Mouse (Mus musculus): Measurements from ENCODE around the gene Gm20219.
A peak's percentile ranks its signal among the peaks of the same experiment; 100 is the strongest.

Gene Gm20219

GRCm38 (mm10) chr17:56552781-56553363, 1.3 kb downstream of the Gm20219 start:
- DNase-seq (ENCODE audit: low spot score in 2 of 2), result peak; percentile 61 to 75

- peak in 1 of 2 experiments; percentile 40 for DNase-seq (ENCODE audit: low spot score in 2 of 2)
Observed at GRCm38 (mm10) chr17:56551841-56552581, 2.2 kb downstream of the Gm20219 start.

DNA sequence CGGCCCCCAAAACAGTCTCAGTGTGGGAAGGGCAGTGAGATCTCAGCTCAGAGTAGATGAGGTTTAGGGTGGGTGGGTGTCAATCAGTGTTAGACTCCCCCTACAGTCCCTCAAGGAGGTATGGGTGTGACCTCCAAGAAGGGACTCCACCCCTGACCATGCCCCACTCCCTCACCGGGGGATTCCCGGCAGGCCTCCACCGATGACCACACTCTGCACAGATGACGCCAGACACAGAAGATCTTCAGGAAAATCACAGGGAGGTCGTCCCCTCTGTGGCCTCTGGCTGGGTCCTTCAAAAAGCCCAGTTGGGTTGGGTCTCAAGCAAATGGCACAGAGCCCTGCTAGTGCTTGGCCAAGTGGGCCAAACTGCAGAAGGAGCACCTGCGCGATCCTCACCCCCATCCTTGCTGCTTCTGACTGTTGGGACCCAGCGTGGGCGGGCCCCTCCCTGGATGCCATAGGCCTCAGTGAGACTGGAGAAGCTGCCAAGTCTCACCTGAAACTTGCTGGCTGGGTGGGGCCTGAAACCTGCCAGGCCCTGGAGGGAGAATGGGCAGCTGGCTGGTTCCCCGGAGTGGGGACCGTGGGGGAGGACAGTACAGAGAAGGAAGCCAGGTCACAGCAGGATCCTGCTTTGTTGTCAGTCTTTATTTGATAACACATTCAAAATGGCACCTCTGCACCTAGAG, 3.3 kb downstream of the Gm20219 start:
- DNase-seq (ENCODE audit: low spot score in 2 of 2), result peak; percentile 2 to 5

DNA sequence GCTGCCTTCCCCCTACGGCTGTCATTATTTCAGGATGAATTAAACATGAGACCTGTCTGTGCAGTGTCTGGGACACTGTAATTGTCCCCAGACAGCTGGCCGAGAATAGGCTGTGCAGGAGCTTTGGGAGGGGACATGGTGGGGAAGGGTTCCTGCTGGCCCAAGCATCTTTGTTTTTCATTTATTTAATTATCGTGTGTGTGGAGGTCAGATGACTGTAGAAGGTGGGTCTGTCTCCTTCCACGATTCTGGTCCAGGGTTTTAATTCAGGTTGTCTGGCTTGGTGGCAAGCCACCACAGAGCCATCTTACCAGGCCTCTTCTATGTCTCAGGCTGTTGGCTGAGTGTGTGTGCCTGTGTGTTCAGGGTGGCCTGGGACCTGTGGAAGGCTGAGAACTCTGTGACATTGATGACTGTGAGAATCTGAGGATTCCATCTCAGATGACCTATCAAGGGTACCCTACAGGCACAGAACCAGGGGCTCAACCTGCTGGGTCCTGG, 5.5 kb downstream of the Gm20219 start:
- peak in 1 of 2 experiments; percentile 2 for DNase-seq (ENCODE audit: low spot score in 2 of 2)

- DNase-seq (ENCODE audit: low spot score in 2 of 2), result peak in 1 of 2 experiments; percentile 5
Observed at GRCm38 (mm10) chr17:56547846-56548604, 6.2 kb downstream of the Gm20219 start.

GRCm38 (mm10) chr17:56547116-56547845, 6.9 kb downstream of the Gm20219 start:
- peak in 1 of 2 experiments; percentile 10 for DNase-seq (ENCODE audit: low spot score in 2 of 2)

- DNase-seq (ENCODE audit: low spot score in 2 of 2), result no peak
Observed at GRCm38 (mm10) chr17:56546576-56546975, 7.6 kb downstream of the Gm20219 start.

- DNase-seq (ENCODE audit: low spot score in 2 of 2), result no peak
Observed at GRCm38 (mm10) chr17:56545945-56546344, 8.2 kb downstream of the Gm20219 start.

GRCm38 (mm10) chr17:56544699-56545387, 9.3 kb downstream of the Gm20219 start:
- no peak for DNase-seq (ENCODE audit: low spot score in 2 of 2)

- no peak for DNase-seq (ENCODE audit: low spot score in 2 of 2)
Observed at GRCm38 (mm10) chr17:56543684-56544224, 10.4 kb downstream of the Gm20219 start.

- DNase-seq (ENCODE audit: low spot score in 2 of 2), result no peak
Observed at GRCm38 (mm10) chr17:56542736-56543135, 11.5 kb downstream of the Gm20219 start.

- no peak for DNase-seq (ENCODE audit: low spot score in 2 of 2)
Observed at GRCm38 (mm10) chr17:56540562-56540975, 13.6 kb downstream of the Gm20219 start.

GRCm38 (mm10) chr17:56537912-56538311, 16.3 kb downstream of the Gm20219 start:
- no peak for DNase-seq (ENCODE audit: low spot score in 2 of 2)

DNA sequence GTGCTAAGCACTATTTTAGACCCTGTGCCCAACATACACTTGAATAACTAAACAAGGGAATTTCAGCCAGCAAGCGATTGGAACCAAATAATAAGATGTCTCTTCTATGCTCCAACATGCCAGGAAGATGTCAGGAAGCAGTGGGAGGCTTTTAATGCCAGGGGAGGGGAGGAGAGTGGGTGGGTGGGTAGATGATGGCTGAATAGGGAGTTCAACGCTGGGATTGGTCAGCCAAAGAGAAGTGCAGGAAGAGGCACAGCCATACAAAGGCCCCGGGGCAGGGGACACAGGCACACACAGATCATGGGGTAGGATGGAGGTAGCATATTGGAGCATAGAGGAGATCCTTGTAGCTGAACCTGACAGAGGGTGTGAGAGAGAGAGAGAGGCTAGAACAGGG, 17.3 kb downstream of the Gm20219 start:
- DNase-seq (ENCODE audit: low spot score in 2 of 2), result no peak

GRCm38 (mm10) chr17:56536192-56536591, 18.0 kb downstream of the Gm20219 start:
- DNase-seq (ENCODE audit: low spot score in 2 of 2), result no peak

DNA sequence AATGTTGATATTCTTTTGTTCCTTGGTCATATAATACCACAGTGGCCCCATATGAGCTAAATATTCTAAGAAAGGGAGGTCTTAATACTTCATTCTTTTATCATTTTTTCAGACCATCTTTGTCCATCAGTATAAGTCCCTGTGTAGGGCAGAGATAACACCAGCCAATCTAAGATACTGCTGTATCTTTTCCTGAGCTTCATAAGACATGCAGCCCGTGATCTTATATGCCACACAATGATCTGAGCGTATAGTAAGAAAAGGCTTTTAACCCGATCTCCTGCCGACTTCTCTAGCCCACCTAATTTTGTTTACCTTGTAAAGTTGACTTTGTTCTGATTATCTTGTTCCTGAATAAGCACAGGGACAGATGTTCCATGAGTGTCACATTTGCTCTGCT, 29.2 kb downstream of the Gm20219 start:
- DNase-seq (ENCODE audit: low spot score in 2 of 2), result no peak

DNA sequence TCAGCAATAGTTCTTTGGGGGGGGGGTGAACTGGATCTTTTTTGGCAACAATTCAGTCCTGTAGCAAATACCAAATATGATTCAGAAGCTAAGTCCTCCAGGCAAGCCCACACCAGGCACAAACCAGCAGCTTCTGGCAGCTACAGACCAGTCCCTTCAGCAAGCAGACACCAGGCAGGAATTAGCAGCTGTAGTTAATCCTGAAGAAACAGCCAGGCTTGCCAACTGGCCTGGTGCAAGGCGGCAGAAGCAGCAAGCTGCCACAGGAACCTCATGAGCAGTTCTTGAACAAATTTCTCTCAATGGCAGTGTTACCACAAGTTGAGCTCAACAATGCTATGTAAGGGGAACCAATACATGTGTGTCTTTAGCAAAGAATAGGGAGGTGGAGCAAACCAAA, 31.4 kb downstream of the Gm20219 start:
- DNase-seq (ENCODE audit: low spot score in 2 of 2), result peak in 1 of 2 experiments; percentile 1

DNA sequence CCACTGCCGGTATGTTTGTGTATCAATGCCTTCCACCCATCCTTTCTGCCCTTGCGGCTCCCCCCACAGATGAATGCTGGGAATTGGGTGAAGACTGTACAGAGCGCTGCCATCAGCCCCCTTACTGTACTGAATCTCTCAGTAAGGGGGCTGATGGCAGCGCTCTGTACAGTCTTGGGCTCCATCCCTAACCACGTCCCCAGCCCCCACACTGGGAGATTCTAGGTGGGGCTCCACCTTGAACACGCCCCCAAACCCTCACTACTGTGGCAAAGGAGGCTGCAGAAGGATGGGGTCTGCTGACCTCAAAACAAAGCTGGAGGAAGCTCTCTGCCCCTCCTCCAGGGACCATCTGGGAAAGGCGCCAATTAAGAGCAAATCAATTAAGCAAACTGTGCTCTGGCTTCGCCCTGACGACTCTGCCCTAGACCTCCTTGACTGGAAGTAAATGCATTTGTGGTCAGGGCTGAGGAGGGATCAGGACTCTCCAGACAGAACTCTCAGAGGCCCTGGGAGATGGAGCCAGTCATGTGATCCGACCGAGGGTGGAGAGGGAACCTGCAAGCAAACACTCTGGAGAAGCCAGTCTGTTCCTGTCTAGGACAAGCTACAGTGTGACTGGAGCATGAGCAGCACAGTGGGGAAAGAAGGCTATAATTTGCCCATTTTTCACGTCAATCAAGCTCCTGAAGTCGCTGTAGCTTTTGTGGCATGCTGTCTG, 38.3 kb downstream of the Gm20219 start:
- DNase-seq (ENCODE audit: low spot score in 2 of 2), result no peak

DNA sequence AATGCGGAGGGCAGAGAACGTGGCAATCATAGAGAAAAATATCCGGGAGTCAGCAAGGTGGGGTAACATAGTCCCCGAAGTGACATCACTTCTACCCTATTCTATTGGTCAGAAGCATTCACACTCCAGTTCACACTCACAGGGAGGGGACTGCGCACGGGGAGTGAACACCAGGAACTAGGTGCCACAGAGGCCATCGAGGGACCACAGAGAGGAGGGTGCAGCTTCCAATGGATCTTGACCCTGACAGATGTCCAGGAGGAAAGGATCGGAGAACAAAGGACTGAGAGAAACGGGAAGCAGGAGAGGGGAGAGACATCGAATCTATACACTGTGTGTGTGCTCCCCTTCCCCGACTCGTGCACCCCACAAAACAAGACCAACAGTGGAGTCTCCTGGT, 39.3 kb downstream of the Gm20219 start:
- no peak for DNase-seq (ENCODE audit: low spot score in 2 of 2)

GRCm38 (mm10) chr17:56514330-56514729, 39.9 kb downstream of the Gm20219 start:
- DNase-seq (ENCODE audit: low spot score in 2 of 2), result no peak
